Mouse (Mus musculus) midbrain, embryonic 15.5 days (tissue): ENCODE data around the gene Nkapd1. TPM values are rescaled to one million over a fixed set of nuclear protein-coding genes. Genes with fewer than 3 reads are reported as not detected.
"Not testable (repeated sequence)": the region's sequence is repeated elsewhere in the genome, so short reads cannot be mapped to it uniquely, and the experiment has no call there.

Source experiments
- ATAC-seq: fragments of 200-750 bp; cut with Nextera tagmentation; replicated peaks from 2 replicates; pipeline ENCODE4 v1.8.0; 2017; ENCODE audit warnings: moderate TSS enrichment
- H3K27ac ChIP-seq: fragments of 300-500 bp; sonication (generic); 2 replicates; pipeline ENCODE4 v1.5.1; 2015; ENCODE audit warnings: mild to moderate bottlenecking, inconsistent platforms
- H3K27me3 ChIP-seq: fragments of 300-500 bp; sonication (generic); replicated peaks from 2 replicates; pipeline ENCODE4 v1.6.1; 2015; ENCODE audit warnings: inconsistent platforms
- H3K36me3 ChIP-seq: fragments of 300-500 bp; sonication (generic); replicated peaks from 2 replicates; pipeline ENCODE4 v1.6.1; 2015; ENCODE audit warnings: inconsistent platforms
- H3K4me1 ChIP-seq: fragments of 300-500 bp; sonication (generic); 2 replicates; pipeline ENCODE4 v1.6.1; 2015; ENCODE audit warnings: inconsistent platforms
- H3K4me2 ChIP-seq: fragments of 300-500 bp; sonication (generic); 2 replicates; pipeline ENCODE4 v1.6.1; 2015; ENCODE audit warnings: inconsistent platforms, mild to moderate bottlenecking, moderate library complexity
- H3K4me3 ChIP-seq: fragments of 300-500 bp; sonication (generic); 2 replicates; pipeline ENCODE4 v1.5.1; 2015; ENCODE audit warnings: mild to moderate bottlenecking, inconsistent platforms
- H3K9ac ChIP-seq: fragments of 300-500 bp; sonication (generic); 2 replicates; pipeline ENCODE4 v1.6.1; 2015; ENCODE audit warnings: mild to moderate bottlenecking, inconsistent platforms
- H3K9me3 ChIP-seq: fragments of 300-500 bp; sonication (generic); 2 replicates; pipeline ENCODE4 v1.6.1; 2016; ENCODE audit warnings: inconsistent platforms
- WGBS: fragments of 180-500 bp; shearing (Covaris S2); methylation state at CpG from one replicate; pipeline ENCODE4 v1.1.7; 2015; ENCODE audit warnings: mixed read lengths; 5-methylcytosine and 5-hydroxymethylcytosine counted together
- polyA plus RNA-seq: library from polyadenylated mRNA; unstranded; fragments of >200 nt; fragmentation: Nextera tagmentation; extraction: Ambion mirVana; gene quantifications from 2 replicates; pipeline ENCODE4 v1.2.1, GENCODE M21; 2015

The Nkapd1 gene
- polyA plus RNA-seq, 1 experiment from 2014 or later, result 20.3 TPM

GRCm38 (mm10) chr9:50632016-50632688 is 14.9 kb upstream of the Nkapd1 start:
- ATAC-seq, result no peak
- 84% methylated on average over 6 of the region's 6 CpGs for WGBS
- no peak overlapping the region for H3K4me2 ChIP-seq
- peaks cover 25% of the 10 kb centered on the region for H3K36me3 ChIP-seq
- H3K27me3 ChIP-seq, result no peaks in the 10 kb centered on the region
- no peaks in the 10 kb centered on the region for H3K4me1 ChIP-seq
- H3K9ac ChIP-seq, result no peak overlapping the region
- no peak overlapping the region for H3K27ac ChIP-seq
- no peaks in the 10 kb centered on the region for H3K9me3 ChIP-seq
- no peak overlapping the region for H3K4me3 ChIP-seq

GRCm38 (mm10) chr9:50630903-50631302 is 13.6 kb upstream of the Nkapd1 start:
- not testable (repeated sequence) for H3K4me3 ChIP-seq, ATAC-seq, H3K4me1 ChIP-seq, H3K27ac ChIP-seq, H3K4me2 ChIP-seq, H3K9ac ChIP-seq, H3K27me3 ChIP-seq, H3K9me3 ChIP-seq
- peaks cover 16% of the 10 kb centered on the region for H3K36me3 ChIP-seq
- 92% methylated on average over 6 of the region's 8 CpGs for WGBS

GRCm38 (mm10) chr9:50617794-50618330 is 598 bp upstream of the Nkapd1 start:
- no peak overlapping the region for H3K9ac ChIP-seq
- H3K27me3 ChIP-seq, result no peaks in the 10 kb centered on the region
- peak overlapping the region; percentile 71 for H3K4me3 ChIP-seq
- H3K4me1 ChIP-seq, result peaks cover 19% of the 10 kb centered on the region
- peak; percentile 43; the same call in 1 of the 2 replicates for ATAC-seq
- peak overlapping the region; percentile 82 for H3K4me2 ChIP-seq
- peaks cover 20% of the 10 kb centered on the region for H3K36me3 ChIP-seq
- WGBS, result 62% methylated on average over 9 of the region's 9 CpGs
- no peaks in the 10 kb centered on the region for H3K9me3 ChIP-seq
- no peak overlapping the region for H3K27ac ChIP-seq

GRCm38 (mm10) chr9:50616161-50616560 is 1.1 kb downstream of the Nkapd1 start:
- peak overlapping the region; percentile 82 for H3K4me2 ChIP-seq
- ATAC-seq, result no peak
- no peaks in the 10 kb centered on the region for H3K27me3 ChIP-seq
- H3K9ac ChIP-seq, result peak overlapping the region; percentile 85
- H3K4me3 ChIP-seq, result peak overlapping the region; percentile 71
- no peak overlapping the region for H3K27ac ChIP-seq
- 41% methylated on average over 11 of the region's 11 CpGs for WGBS
- H3K36me3 ChIP-seq, result peaks cover 32% of the 10 kb centered on the region
- H3K9me3 ChIP-seq, result no peaks in the 10 kb centered on the region
- peaks cover 19% of the 10 kb centered on the region for H3K4me1 ChIP-seq

GRCm38 (mm10) chr9:50612115-50612514 is 5.1 kb downstream of the Nkapd1 start:
- no peak overlapping the region for H3K9ac ChIP-seq
- ATAC-seq, result no peak
- H3K4me2 ChIP-seq, result no peak overlapping the region
- WGBS, result 87% methylated on average over 4 of the region's 4 CpGs
- H3K27me3 ChIP-seq, result no peaks in the 10 kb centered on the region
- no peak overlapping the region for H3K27ac ChIP-seq
- H3K4me1 ChIP-seq, result peaks cover 14% of the 10 kb centered on the region
- H3K9me3 ChIP-seq, result no peaks in the 10 kb centered on the region
- H3K36me3 ChIP-seq, result peaks cover 54% of the 10 kb centered on the region
- no peak overlapping the region for H3K4me3 ChIP-seq

GRCm38 (mm10) chr9:50604338-50604737 is 12.9 kb downstream of the Nkapd1 start:
- peak overlapping the region; percentile 90 for H3K9ac ChIP-seq
- 0 out of 2 replicates have a peak, but pooled peaks have one; percentile 4 for ATAC-seq
- peak overlapping the region; percentile 83 for H3K4me2 ChIP-seq
- H3K27me3 ChIP-seq, result no peaks in the 10 kb centered on the region
- peaks cover 31% of the 10 kb centered on the region for H3K4me1 ChIP-seq
- peaks cover 20% of the 10 kb centered on the region; the same call in 1 of the 2 replicates for H3K36me3 ChIP-seq
- H3K27ac ChIP-seq, result peak overlapping the region; percentile 90
- H3K4me3 ChIP-seq, result peak overlapping the region; percentile 77
- whole genome bisulfite sequencing, result 4% methylated on average over 6 of the region's 6 CpGs
- no peaks in the 10 kb centered on the region for H3K9me3 ChIP-seq

GRCm38 (mm10) chr9:50603998-50604324 is 13.3 kb downstream of the Nkapd1 start:
- Histone ChIP-seq H3K9ac (peak overlapping the region; percentile 90), H3K4me2 (peak overlapping the region; percentile 83), H3K27ac (peak overlapping the region; percentile 90), H3K4me3 (peak overlapping the region; percentile 77), H3K4me1 (peaks cover 31% of the 10 kb centered on the region), H3K27me3 (no peaks in the 10 kb centered on the region), H3K36me3 (peaks cover 23% of the 10 kb centered on the region; the same call in 1 of the 2 replicates), H3K9me3 (no peaks in the 10 kb centered on the region)
- peak; percentile 92 for ATAC-seq
- 1% methylated on average over 24 of the region's 24 CpGs for WGBS

- WGBS, result 1% methylated on average over 48 of the region's 48 CpGs
- peak within 1 kb of the TSS; percentile 77 for H3K4me3 ChIP-seq
- peak within 1 kb of the TSS; percentile 83 for H3K4me2 ChIP-seq
- ATAC-seq, result peak; percentile 98
- peak within 1 kb of the TSS; percentile 90 for H3K9ac ChIP-seq
- H3K27me3 ChIP-seq, result no peaks in the 10 kb centered on the region
- H3K4me1 ChIP-seq, result peaks cover 31% of the 10 kb centered on the region
- H3K27ac ChIP-seq, result peak within 1 kb of the TSS; percentile 90
- no peaks in the 10 kb centered on the region for H3K9me3 ChIP-seq
- peaks cover 27% of the 10 kb centered on the region for H3K36me3 ChIP-seq
These were observed 13.9 kb downstream of the Nkapd1 start, which contains the start of the genes Sdhd and Timm8b for GRCm38 (mm10) chr9:50603189-50603997. TSS of gene Sdhd (minus strand) at chr9:50603812. TSS of gene Timm8b (plus strand) at chr9:50603910.

- ATAC-seq, result no peak
- Histone ChIP-seq H3K36me3 (peaks cover 31% of the 10 kb centered on the region), H3K4me3 (peak overlapping the region; percentile 77), H3K9me3 (no peaks in the 10 kb centered on the region), H3K27me3 (no peaks in the 10 kb centered on the region), H3K4me1 (peaks cover 31% of the 10 kb centered on the region), H3K4me2 (peak overlapping the region; percentile 83), H3K9ac (no peak overlapping the region), H3K27ac (no peak overlapping the region)
- 91% methylated on average over 7 of the region's 7 CpGs for WGBS
These were observed 15.0 kb downstream of the Nkapd1 start for GRCm38 (mm10) chr9:50602055-50602845.

- ATAC-seq, result no peak
- H3K4me3 ChIP-seq, result no peak overlapping the region
- no peaks in the 10 kb centered on the region for H3K27me3 ChIP-seq
- no peaks in the 10 kb centered on the region for H3K9me3 ChIP-seq
- peaks cover 36% of the 10 kb centered on the region for H3K36me3 ChIP-seq
- H3K9ac ChIP-seq, result no peak overlapping the region
- WGBS, result 79% methylated on average over 6 of the region's 6 CpGs
- no peak overlapping the region for H3K27ac ChIP-seq
- H3K4me1 ChIP-seq, result peaks cover 31% of the 10 kb centered on the region
- no peak overlapping the region for H3K4me2 ChIP-seq
These were observed 15.7 kb downstream of the Nkapd1 start for GRCm38 (mm10) chr9:50601536-50601935.

- 95% methylated on average over 8 of the region's 8 CpGs for WGBS
- no peak for ATAC-seq
- no peak overlapping the region for H3K27ac ChIP-seq
- H3K27me3 ChIP-seq, result no peaks in the 10 kb centered on the region
- H3K36me3 ChIP-seq, result peaks cover 43% of the 10 kb centered on the region
- no peak overlapping the region for H3K9ac ChIP-seq
- no peaks in the 10 kb centered on the region for H3K9me3 ChIP-seq
- H3K4me2 ChIP-seq, result no peak overlapping the region
- H3K4me3 ChIP-seq, result no peak overlapping the region
- peaks cover 6% of the 10 kb centered on the region for H3K4me1 ChIP-seq
These were observed 20.3 kb downstream of the Nkapd1 start for GRCm38 (mm10) chr9:50596973-50597372.
